Mouse (Mus musculus) limb, embryonic 14.5 days (tissue): ENCODE measurements around the gene Zfp575. TPM values are rescaled to one million over a fixed set of nuclear protein-coding genes. Genes with fewer than 3 reads are reported as not detected.

Experiments
- ATAC-seq: fragments of 200-750 bp; cut with Nextera tagmentation; 2 replicates; pipeline ENCODE4 v1.8.0; 2017; ENCODE audit warnings: low read depth, moderate number of reproducible peaks, moderate TSS enrichment; ENCODE audit not compliant: low FRiP score
- DNase-seq: peaks from one replicate; pipeline ENCODE4 v3.0.0-alpha.2; 2015; ENCODE audit warnings: low spot score
- H3K27ac ChIP-seq: fragments of 300-500 bp; sonication (generic); replicated peaks from 2 replicates; pipeline ENCODE4 v1.5.1; 2014; ENCODE audit warnings: low read depth, mild to moderate bottlenecking, low read length, moderate library complexity, mixed read lengths
- H3K27me3 ChIP-seq: fragments of 300-500 bp; sonication (generic); 2 replicates; pipeline ENCODE4 v1.6.1; 2014; ENCODE audit warnings: low read length, mixed read lengths; ENCODE audit not compliant: control insufficient read depth, insufficient read depth
- H3K36me3 ChIP-seq: fragments of 300-500 bp; sonication (generic); 2 replicates; pipeline ENCODE4 v1.6.1; 2014; ENCODE audit warnings: mild to moderate bottlenecking, low read length, moderate library complexity, mixed read lengths; ENCODE audit not compliant: control insufficient read depth, insufficient read depth
- H3K4me1 ChIP-seq: fragments of 300-500 bp; sonication (generic); 2 replicates; pipeline ENCODE4 v1.6.1; 2014; ENCODE audit warnings: antibody characterized with exemption, low read length, mixed read lengths; ENCODE audit not compliant: control insufficient read depth, insufficient read depth
- H3K4me2 ChIP-seq: fragments of 300-500 bp; sonication (generic); replicated peaks from 2 replicates; pipeline ENCODE4 v1.6.1; 2014; ENCODE audit warnings: low read depth, mild to moderate bottlenecking, low read length, moderate library complexity; ENCODE audit not compliant: severe bottlenecking
- H3K4me3 ChIP-seq: fragments of 300-500 bp; sonication (generic); replicated peaks from 2 replicates; pipeline ENCODE4 v1.5.1; 2014; ENCODE audit warnings: low read length
- H3K9ac ChIP-seq: fragments of 300-500 bp; sonication (generic); 2 replicates; pipeline ENCODE4 v1.6.1; 2014; ENCODE audit warnings: mild to moderate bottlenecking, low read depth, low read length, moderate library complexity; ENCODE audit not compliant: severe bottlenecking
- H3K9me3 ChIP-seq: fragments of 300-500 bp; sonication (generic); 2 replicates; pipeline ENCODE4 v1.6.1; 2016; ENCODE audit warnings: low read length; ENCODE audit not compliant: control insufficient read depth
- POLR2A ChIP-seq: fragments of 200-500 bp; IDR thresholded peaks from 2 replicates; pipeline ENCODE4 v1.8.0; 2012; ENCODE audit warnings: inconsistent platforms, mild to moderate bottlenecking, moderate library complexity, borderline replicate concordance; ENCODE audit not compliant: insufficient read depth, insufficient read length; ENCODE audit errors: extremely low read depth
- WGBS: fragments of 180-500 bp; shearing (Covaris S2); extraction: QIAGEN DNeasy Blood & Tissue Kit; methylation state at CpG from one replicate; pipeline ENCODE4 v1.1.7; 2014; 5-methylcytosine and 5-hydroxymethylcytosine counted together
- polyA plus RNA-seq, 2 experiments: library from polyadenylated mRNA; depleted of rRNA in 1 of 2; stranded (reverse) in 1 of 2; unstranded in 1 of 2; fragments of >200 nt; fragmentation: Nextera tagmentation in 1 of 2; extraction: Ambion mirVana in 1 of 2; gene quantifications; 2 replicates each; pipeline versions ENCODE4 v1.2.1 to v1.2.3; 2012 to 2014

Zfp575 gene
- polyA plus RNA-seq (2012; rRNA removed) (4.5 and 7.6 TPM in 2 replicates), polyA plus RNA-seq (2014; fragmentation: Nextera tagmentation; extraction: Ambion mirVana) (5.0 TPM in 2 replicates)

- peak within 1 kb of the TSS; percentile 30; the same call in 1 of the 2 replicates for H3K27ac ChIP-seq
- ATAC-seq: peak; percentile 78
- no peaks in the 10 kb centered on the region for H3K36me3 ChIP-seq
These were observed at the start of gene Zfp575, which contains the start of gene Ethe1 for GRCm38 (mm10) chr7:24587330-24588105. Zfp575 (minus strand) TSS chr7:24587641. Ethe1 (plus strand) TSS chr7:24587543.

GRCm38 (mm10) chr7:24637046-24637445 lies 49.6 kb upstream of the Zfp575 start:
- Histone ChIP-seq H3K4me3 (peak overlapping the region; percentile 41), H3K9ac (no peak overlapping the region), H3K9me3 (no peaks in the 10 kb centered on the region), H3K27me3 (peaks cover 41% of the 10 kb centered on the region), H3K4me1 (peaks cover 3% of the 10 kb centered on the region; the same call in 1 of the 2 replicates), H3K36me3 (no peaks in the 10 kb centered on the region), H3K27ac (no peak overlapping the region), H3K4me2 (peak overlapping the region; percentile 67)
- ATAC-seq (no peak), DNase-seq (no peak)
- WGBS: 5% methylated on average over 11 of the region's 18 CpGs
- no peak for TF ChIP-seq POLR2A

More at GRCm38 (mm10) chr7:24587330-24588105, at the start of gene Zfp575, which contains the start of gene Ethe1:
- peak; percentile 89; the same call in 1 of the 2 replicates for TF ChIP-seq POLR2A
- H3K9ac ChIP-seq: peak within 1 kb of the TSS; percentile 63
- peak within 1 kb of the TSS; percentile 61 for H3K4me2 ChIP-seq
- WGBS: 11% methylated on average over 29 of the region's 30 CpGs
- peak; percentile 74 for DNase-seq
- peak within 1 kb of the TSS; percentile 47 for H3K4me3 ChIP-seq
- peaks cover 6% of the 10 kb centered on the region for H3K4me1 ChIP-seq
- H3K27me3 ChIP-seq: peaks cover 28% of the 10 kb centered on the region
- no peaks in the 10 kb centered on the region for H3K9me3 ChIP-seq

- H3K27ac ChIP-seq: no peak within 1 kb of the TSS
- peak within 1 kb of the TSS; percentile 41 for H3K4me3 ChIP-seq
- no peaks in the 10 kb centered on the region for H3K36me3 ChIP-seq
- 23% methylated on average over 15 of the region's 15 CpGs for WGBS
- H3K9me3 ChIP-seq: no peaks in the 10 kb centered on the region
- no peak within 1 kb of the TSS for H3K9ac ChIP-seq
- DNase-seq (no peak), ATAC-seq (no peak)
- no peak for TF ChIP-seq POLR2A
- H3K27me3 ChIP-seq: peaks cover 41% of the 10 kb centered on the region
- H3K4me2 ChIP-seq: peak within 1 kb of the TSS; percentile 67
- peaks cover 3% of the 10 kb centered on the region; the same call in 1 of the 2 replicates for H3K4me1 ChIP-seq
These were observed 48.8 kb upstream of the Zfp575 start, which contains the start of gene Lypd3 for GRCm38 (mm10) chr7:24636264-24636663. Lypd3 (plus strand) TSS chr7:24636550.

GRCm38 (mm10) chr7:24630116-24630880 lies 42.9 kb upstream of the Zfp575 start:
- ATAC-seq (no peak), DNase-seq (no peak)
- Histone ChIP-seq H3K9me3 (no peaks in the 10 kb centered on the region), H3K27ac (no peak overlapping the region), H3K36me3 (no peaks in the 10 kb centered on the region), H3K4me3 (no peak overlapping the region), H3K9ac (no peak overlapping the region), H3K27me3 (no peaks in the 10 kb centered on the region), H3K4me2 (no peak overlapping the region), H3K4me1 (peaks cover 6% of the 10 kb centered on the region; the same call in 1 of the 2 replicates)
- WGBS: 69% methylated on average over 10 of the region's 10 CpGs
- TF ChIP-seq POLR2A: no peak

- no peak for TF ChIP-seq POLR2A
- no peak for ATAC-seq
These were observed 42.2 kb upstream of the Zfp575 start for GRCm38 (mm10) chr7:24629672-24630071.

More at GRCm38 (mm10) chr7:24629672-24630071, 42.2 kb upstream of the Zfp575 start:
- Histone ChIP-seq H3K36me3 (no peaks in the 10 kb centered on the region), H3K9ac (no peak overlapping the region), H3K27me3 (no peaks in the 10 kb centered on the region), H3K9me3 (no peaks in the 10 kb centered on the region), H3K4me2 (0 out of 2 replicates have a peak overlapping the region, but pooled peaks have one; percentile 57), H3K4me3 (no peak overlapping the region), H3K27ac (no peak overlapping the region), H3K4me1 (peaks cover 6% of the 10 kb centered on the region; the same call in 1 of the 2 replicates)
- 65% methylated on average over 4 of the region's 4 CpGs for WGBS
- no peak for DNase-seq
